Mouse (Mus musculus) adrenal gland, postnatal 14 days (tissue): ENCODE measurements around the gene Akap2. TPM values are rescaled to one million over a fixed set of nuclear protein-coding genes. Genes with fewer than 3 reads are reported as not detected.

Experiments used
- DNase-seq: peaks from one replicate; pipeline ENCODE4 v3.0.0; 2021; ENCODE audit warnings: mixed read lengths
- total RNA-seq: library from RNA; stranded (reverse); gene quantifications from 2 replicates; pipeline ENCODE4 v1.2.3, GENCODE M21; 2021

The Akap2 gene
- total RNA-seq, 1 experiment from 2014 or later, result 137 TPM

GRCm38 (mm10) chr4:57757997-57758396 is 40.5 kb downstream of the Akap2 start:
- DNase-seq, result peak; percentile 27

- DNase-seq, result peak; percentile 29
Measured at GRCm38 (mm10) chr4:57762424-57762823, 45.0 kb downstream of the Akap2 start.

GRCm38 (mm10) chr4:57764392-57764791 is 46.9 kb downstream of the Akap2 start:
- no peak for DNase-seq

GRCm38 (mm10) chr4:57764926-57765325 is 47.5 kb downstream of the Akap2 start:
- no peak for DNase-seq

GRCm38 (mm10) chr4:57765806-57766205 is 48.3 kb downstream of the Akap2 start:
- DNase-seq, result no peak

- no peak for DNase-seq
Measured at GRCm38 (mm10) chr4:57769007-57769406, 51.5 kb downstream of the Akap2 start.

- no peak for DNase-seq
Measured at GRCm38 (mm10) chr4:57770185-57770823, 52.8 kb downstream of the Akap2 start.

GRCm38 (mm10) chr4:57771558-57772219 is 54.2 kb downstream of the Akap2 start:
- no peak for DNase-seq

GRCm38 (mm10) chr4:57772851-57773510 is 55.5 kb downstream of the Akap2 start:
- peak; percentile 21 for DNase-seq

- DNase-seq, result no peak
Measured at GRCm38 (mm10) chr4:57774517-57774916, 57.1 kb downstream of the Akap2 start.

- DNase-seq, result no peak
Measured at GRCm38 (mm10) chr4:57775582-57775981, 58.1 kb downstream of the Akap2 start.

GRCm38 (mm10) chr4:57780403-57780802 is 62.9 kb downstream of the Akap2 start:
- no peak for DNase-seq

GRCm38 (mm10) chr4:57780833-57781641 is 63.6 kb downstream of the Akap2 start:
- no peak for DNase-seq

GRCm38 (mm10) chr4:57781994-57782393 is 64.5 kb downstream of the Akap2 start:
- peak; percentile 89 for DNase-seq

GRCm38 (mm10) chr4:57782549-57783390 is 65.3 kb downstream of the Akap2 start:
- peak; percentile 49 for DNase-seq

- no peak for DNase-seq
Measured at GRCm38 (mm10) chr4:57783391-57783770, 65.9 kb downstream of the Akap2 start.

- DNase-seq, result peak; percentile 59
Measured at GRCm38 (mm10) chr4:57783853-57784600, 66.6 kb downstream of the Akap2 start.

- DNase-seq, result no peak
Measured at GRCm38 (mm10) chr4:57788709-57789108, 71.3 kb downstream of the Akap2 start.

GRCm38 (mm10) chr4:57789118-57789517 is 71.7 kb downstream of the Akap2 start:
- no peak for DNase-seq

GRCm38 (mm10) chr4:57793989-57794388 is 76.5 kb downstream of the Akap2 start:
- no peak for DNase-seq

GRCm38 (mm10) chr4:57794547-57794946 is 77.1 kb downstream of the Akap2 start:
- no peak for DNase-seq
